Mouse (Mus musculus): ENCODE data around the gene Mob3a. TPM values are rescaled to one million over a fixed set of nuclear protein-coding genes. Genes with fewer than 3 reads are reported as not detected.

The Mob3a gene
- polyA plus RNA-seq (2014; fragmentation: Illumina TruSeq; extraction: RNeasy Lipid Tissue Mini Kit (QIAGEN cat#74804); ENCODE audit: low read depth, low replicate concordance): 1.1 TPM

DNA sequence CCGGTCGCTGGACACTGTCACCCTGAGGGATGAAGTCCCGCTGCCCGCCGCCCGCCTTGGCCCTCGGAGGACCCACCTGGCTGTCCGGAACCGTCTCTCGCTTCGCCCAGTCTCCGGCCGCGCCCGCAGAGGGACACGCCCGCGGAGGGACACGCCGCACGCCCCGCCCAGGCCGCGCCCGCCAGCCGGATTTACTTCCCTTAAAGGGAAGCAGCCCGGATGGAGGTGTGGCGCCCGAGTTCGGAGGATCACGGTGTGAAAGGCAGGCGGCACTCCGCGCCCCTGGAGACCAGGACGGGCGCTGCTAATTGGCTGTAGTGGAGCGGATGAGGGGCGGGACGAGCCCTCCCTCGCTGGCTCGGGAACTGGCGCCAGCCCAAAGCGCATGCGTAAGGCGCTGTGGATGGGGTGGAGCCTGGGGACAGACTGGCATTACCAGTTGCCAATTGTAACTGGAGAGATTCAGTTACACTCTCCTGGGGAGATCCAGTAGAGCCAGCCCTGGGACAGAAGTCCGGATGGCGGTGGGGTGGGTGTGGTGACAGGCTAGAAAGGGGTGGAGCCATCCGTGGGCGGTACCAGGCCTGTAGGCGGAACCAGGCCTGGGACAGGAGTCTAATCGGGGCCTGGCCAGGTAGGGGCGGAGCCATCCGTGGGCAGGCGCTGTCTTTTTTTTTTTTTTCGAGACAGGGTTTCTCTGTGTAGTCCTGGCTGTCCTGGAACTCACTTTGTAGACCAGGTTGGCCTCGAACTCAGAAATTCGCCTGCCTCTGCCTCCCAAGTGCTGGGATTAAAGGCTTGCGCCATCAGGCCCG lies at the start of gene Mob3a, which contains the start of gene Izumo4:
Gene Mob3a (minus strand): TSS at position 257 of the 815 bp plus-strand sequence.
Gene Izumo4 (plus strand): TSS at position 464 of the 815 bp plus-strand sequence.

DNA sequence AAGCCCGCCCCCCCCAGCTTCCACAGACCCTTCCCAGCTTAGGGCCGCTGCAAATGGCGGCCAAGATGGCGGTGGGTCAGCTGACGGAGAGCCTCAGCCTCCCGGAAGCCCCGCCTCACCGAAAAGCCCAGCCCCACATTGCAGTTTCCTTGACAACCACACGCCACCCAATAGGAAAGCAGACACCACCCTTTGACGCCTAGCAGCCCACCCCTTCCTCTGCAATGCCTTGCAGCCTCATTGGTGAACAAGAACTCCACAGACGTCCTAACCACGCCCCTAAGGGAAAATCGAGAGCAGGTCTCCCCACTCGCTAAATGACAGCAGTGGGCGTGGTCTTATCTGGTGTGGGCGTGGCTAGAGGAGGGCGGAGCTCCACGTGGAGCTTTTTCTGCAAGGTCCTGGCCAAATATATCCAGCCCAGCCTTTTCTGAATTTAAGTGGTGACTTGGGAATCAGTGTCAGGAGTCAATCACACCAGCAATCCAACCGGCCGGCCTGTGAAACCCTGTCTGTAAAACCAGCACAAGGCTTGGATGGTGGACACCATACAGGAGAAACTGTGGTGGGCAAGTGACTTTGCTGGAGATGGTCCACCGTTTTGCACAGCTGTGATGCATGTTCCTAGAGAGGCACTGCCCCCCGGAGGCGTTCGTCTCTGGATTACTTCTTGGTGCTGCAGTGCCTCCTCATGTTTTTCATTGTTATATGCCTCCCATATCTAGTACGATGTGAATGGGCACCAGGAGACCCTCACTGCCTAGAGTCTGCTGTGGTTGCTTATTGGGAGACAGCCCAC lies 40.6 kb upstream of the Mob3a start, which contains the start of gene Ap3d1:
Gene Ap3d1 (minus strand): TSS at position 85 of the 799 bp plus-strand sequence.

DNA sequence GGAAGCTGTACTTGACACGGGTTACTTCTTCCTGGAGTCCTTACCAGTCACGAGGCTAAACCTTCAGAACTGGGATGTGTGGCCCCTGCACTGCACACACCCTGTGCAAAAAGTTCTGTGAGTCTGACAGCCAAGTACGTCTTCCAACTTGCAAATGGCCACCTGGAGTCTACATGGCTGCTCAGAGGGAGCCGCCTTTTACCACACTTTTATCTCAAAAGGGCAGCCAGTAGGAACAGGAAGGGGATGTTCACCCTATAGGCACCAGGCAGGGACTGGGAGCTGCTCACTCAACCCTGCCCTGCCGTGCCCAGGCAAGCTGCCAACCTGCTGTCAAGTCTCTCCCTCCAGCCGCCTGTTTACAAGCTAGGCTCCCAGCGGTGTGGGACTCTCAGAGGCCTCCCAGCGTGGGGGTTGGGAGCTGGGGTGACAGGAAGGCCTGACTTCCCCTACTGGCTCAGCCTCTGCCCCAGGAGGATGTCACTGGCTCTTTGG lies 23.8 kb downstream of the Mob3a start, which contains the start of gene Mknk2:
Gene Mknk2 (minus strand): TSS at position 171 of the 495 bp plus-strand sequence.

DNA sequence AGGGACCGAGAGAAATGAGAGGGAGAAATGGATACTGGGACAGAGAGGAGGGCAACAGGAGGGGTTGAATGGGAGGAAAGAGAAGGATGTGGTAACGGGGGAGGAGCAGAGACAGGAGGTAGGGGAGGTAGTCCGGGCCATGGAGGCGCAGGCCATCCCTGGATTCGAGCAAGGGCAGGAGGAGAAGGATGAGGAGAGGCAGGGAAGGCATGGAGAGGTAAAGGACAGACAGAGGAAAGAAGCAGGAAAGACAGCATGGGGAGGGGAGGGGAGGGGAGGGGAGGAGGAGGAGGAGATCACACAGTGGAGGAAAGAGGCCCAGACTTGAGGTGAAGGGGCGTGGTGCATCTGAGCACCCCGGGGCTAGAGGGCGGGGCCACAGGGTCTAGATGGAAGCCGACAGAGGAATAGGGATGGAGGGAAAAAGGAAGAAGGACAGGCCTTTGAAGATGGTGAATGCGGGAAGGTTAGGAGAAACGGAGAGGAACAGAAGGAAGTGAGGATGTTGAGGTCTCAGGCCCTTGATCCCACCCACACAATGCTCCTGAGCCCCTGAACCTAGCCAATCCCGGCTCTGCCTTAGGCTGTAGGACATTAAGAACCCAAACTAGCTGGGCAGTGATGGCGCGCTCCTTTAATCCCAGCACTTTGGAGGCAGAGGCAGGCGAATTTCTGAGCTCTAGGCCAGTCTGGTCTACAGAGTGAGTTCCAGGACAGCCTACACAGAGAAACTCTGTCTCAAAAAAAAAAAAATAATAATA lies 44.7 kb downstream of the Mob3a start, which contains the start of gene Btbd2:
Gene Btbd2 (minus strand): TSS at position 209 of the 761 bp plus-strand sequence.

Other genes starting within 250 kb of the Mob3a start
- not detected for gene Onecut3, start 207.1 kb downstream of the Mob3a start, polyA plus RNA-seq (2014; fragmentation: Illumina TruSeq; extraction: RNeasy Lipid Tissue Mini Kit (QIAGEN cat#74804); ENCODE audit: low read depth, low replicate concordance)
- gene Atp8b3, start 162.9 kb downstream of the Mob3a start, polyA plus RNA-seq (2014; fragmentation: Illumina TruSeq; extraction: RNeasy Lipid Tissue Mini Kit (QIAGEN cat#74804); ENCODE audit: low read depth, low replicate concordance): not detected
- gene Rexo1, start 140.4 kb downstream of the Mob3a start, polyA plus RNA-seq (2014; fragmentation: Illumina TruSeq; extraction: RNeasy Lipid Tissue Mini Kit (QIAGEN cat#74804); ENCODE audit: low read depth, low replicate concordance): 0.16 TPM
- gene Klf16, start 124.7 kb downstream of the Mob3a start, polyA plus RNA-seq (2014; fragmentation: Illumina TruSeq; extraction: RNeasy Lipid Tissue Mini Kit (QIAGEN cat#74804); ENCODE audit: low read depth, low replicate concordance): 1.5 TPM
- 0.53 TPM for gene Abhd17a, start 111.6 kb downstream of the Mob3a start, polyA plus RNA-seq (2014; fragmentation: Illumina TruSeq; extraction: RNeasy Lipid Tissue Mini Kit (QIAGEN cat#74804); ENCODE audit: low read depth, low replicate concordance)
- 0.44 TPM for gene Scamp4, start 99.1 kb downstream of the Mob3a start, polyA plus RNA-seq (2014; fragmentation: Illumina TruSeq; extraction: RNeasy Lipid Tissue Mini Kit (QIAGEN cat#74804); ENCODE audit: low read depth, low replicate concordance)
- gene Adat3, start 99.1 kb downstream of the Mob3a start, polyA plus RNA-seq (2014; fragmentation: Illumina TruSeq; extraction: RNeasy Lipid Tissue Mini Kit (QIAGEN cat#74804); ENCODE audit: low read depth, low replicate concordance): not detected
- not detected for gene Gm49322, start 96.0 kb downstream of the Mob3a start, polyA plus RNA-seq (2014; fragmentation: Illumina TruSeq; extraction: RNeasy Lipid Tissue Mini Kit (QIAGEN cat#74804); ENCODE audit: low read depth, low replicate concordance)
- 0.53 TPM for gene Csnk1g2, start 79.1 kb downstream of the Mob3a start, polyA plus RNA-seq (2014; fragmentation: Illumina TruSeq; extraction: RNeasy Lipid Tissue Mini Kit (QIAGEN cat#74804); ENCODE audit: low read depth, low replicate concordance)
- gene Btbd2, start 44.9 kb downstream of the Mob3a start, polyA plus RNA-seq (2014; fragmentation: Illumina TruSeq; extraction: RNeasy Lipid Tissue Mini Kit (QIAGEN cat#74804); ENCODE audit: low read depth, low replicate concordance): 0.36 TPM
- 1.8 TPM for gene Mknk2, start 23.9 kb downstream of the Mob3a start, polyA plus RNA-seq (2014; fragmentation: Illumina TruSeq; extraction: RNeasy Lipid Tissue Mini Kit (QIAGEN cat#74804); ENCODE audit: low read depth, low replicate concordance)
- gene Izumo4, start 207 bp upstream of the Mob3a start, polyA plus RNA-seq (2014; fragmentation: Illumina TruSeq; extraction: RNeasy Lipid Tissue Mini Kit (QIAGEN cat#74804); ENCODE audit: low read depth, low replicate concordance): 0.89 TPM
- 7.2 TPM for gene Ap3d1, start 40.3 kb upstream of the Mob3a start, polyA plus RNA-seq (2014; fragmentation: Illumina TruSeq; extraction: RNeasy Lipid Tissue Mini Kit (QIAGEN cat#74804); ENCODE audit: low read depth, low replicate concordance)
- 1.2 TPM for gene Dot1l, start 53.2 kb upstream of the Mob3a start, polyA plus RNA-seq (2014; fragmentation: Illumina TruSeq; extraction: RNeasy Lipid Tissue Mini Kit (QIAGEN cat#74804); ENCODE audit: low read depth, low replicate concordance)
- gene Sf3a2, start 96.2 kb upstream of the Mob3a start, polyA plus RNA-seq (2014; fragmentation: Illumina TruSeq; extraction: RNeasy Lipid Tissue Mini Kit (QIAGEN cat#74804); ENCODE audit: low read depth, low replicate concordance): 2.2 TPM
- 1.5 TPM for gene Plekhj1, start 96.6 kb upstream of the Mob3a start, polyA plus RNA-seq (2014; fragmentation: Illumina TruSeq; extraction: RNeasy Lipid Tissue Mini Kit (QIAGEN cat#74804); ENCODE audit: low read depth, low replicate concordance)
- gene Amh, start 103.3 kb upstream of the Mob3a start, polyA plus RNA-seq (2014; fragmentation: Illumina TruSeq; extraction: RNeasy Lipid Tissue Mini Kit (QIAGEN cat#74804); ENCODE audit: low read depth, low replicate concordance): not detected
- not detected for gene Jsrp1, start 111.5 kb upstream of the Mob3a start, polyA plus RNA-seq (2014; fragmentation: Illumina TruSeq; extraction: RNeasy Lipid Tissue Mini Kit (QIAGEN cat#74804); ENCODE audit: low read depth, low replicate concordance)
- 171 TPM for gene Oaz1, start 124.7 kb upstream of the Mob3a start, polyA plus RNA-seq (2014; fragmentation: Illumina TruSeq; extraction: RNeasy Lipid Tissue Mini Kit (QIAGEN cat#74804); ENCODE audit: low read depth, low replicate concordance)
- gene Lingo3, start 142.1 kb upstream of the Mob3a start, polyA plus RNA-seq (2014; fragmentation: Illumina TruSeq; extraction: RNeasy Lipid Tissue Mini Kit (QIAGEN cat#74804); ENCODE audit: low read depth, low replicate concordance): not detected
- gene Lsm7, start 153.2 kb upstream of the Mob3a start, polyA plus RNA-seq (2014; fragmentation: Illumina TruSeq; extraction: RNeasy Lipid Tissue Mini Kit (QIAGEN cat#74804); ENCODE audit: low read depth, low replicate concordance): 3.3 TPM
- not detected for gene Sppl2b, start 153.3 kb upstream of the Mob3a start, polyA plus RNA-seq (2014; fragmentation: Illumina TruSeq; extraction: RNeasy Lipid Tissue Mini Kit (QIAGEN cat#74804); ENCODE audit: low read depth, low replicate concordance)
- not detected for gene Tmprss9, start 169.9 kb upstream of the Mob3a start, polyA plus RNA-seq (2014; fragmentation: Illumina TruSeq; extraction: RNeasy Lipid Tissue Mini Kit (QIAGEN cat#74804); ENCODE audit: low read depth, low replicate concordance)
- gene Timm13, start 199.0 kb upstream of the Mob3a start, polyA plus RNA-seq (2014; fragmentation: Illumina TruSeq; extraction: RNeasy Lipid Tissue Mini Kit (QIAGEN cat#74804); ENCODE audit: low read depth, low replicate concordance): not detected
- 0.24 TPM for gene Lmnb2, start 216.3 kb upstream of the Mob3a start, polyA plus RNA-seq (2014; fragmentation: Illumina TruSeq; extraction: RNeasy Lipid Tissue Mini Kit (QIAGEN cat#74804); ENCODE audit: low read depth, low replicate concordance)
- 2.3 TPM for gene Gadd45b, start 228.1 kb upstream of the Mob3a start, polyA plus RNA-seq (2014; fragmentation: Illumina TruSeq; extraction: RNeasy Lipid Tissue Mini Kit (QIAGEN cat#74804); ENCODE audit: low read depth, low replicate concordance)